Mouse (Mus musculus) heart, embryonic 10.5 days (tissue): ENCODE measurements at regions not wholly inside any gene's neighbourhood (a gene's known extent, or its start where the extent isn't known, plus 50 kb on each side); places are given as distances from the start of the nearest gene placed in this dataset.
"Not testable (repeated sequence)": the region's sequence is repeated elsewhere in the genome, so short reads cannot be mapped to it uniquely, and the experiment has no call there.

Source experiments
- DNase-seq: peaks from one replicate; pipeline ENCODE4 v3.0.0-alpha.2; 2017; ENCODE audit warnings: low spot score
- H3K27ac ChIP-seq: fragments of 300-500 bp; sonication (generic); 2 replicates; pipeline ENCODE4 v1.5.1; 2016; ENCODE audit warnings: mild to moderate bottlenecking
- H3K27me3 ChIP-seq: fragments of 300-500 bp; sonication (generic); 2 replicates; pipeline ENCODE4 v1.6.1; 2016; ENCODE audit warnings: mild to moderate bottlenecking; ENCODE audit not compliant: poor library complexity, insufficient read depth, severe bottlenecking
- H3K36me3 ChIP-seq: fragments of 300-500 bp; sonication (generic); 2 replicates; pipeline ENCODE4 v1.6.1; 2016; ENCODE audit warnings: mild to moderate bottlenecking, moderate library complexity
- H3K4me1 ChIP-seq: fragments of 300-500 bp; sonication (generic); 2 replicates; pipeline ENCODE4 v1.6.1; 2016; ENCODE audit warnings: mild to moderate bottlenecking
- H3K4me3 ChIP-seq: fragments of 300-500 bp; sonication (generic); 2 replicates; pipeline ENCODE4 v1.5.1; 2016; ENCODE audit warnings: mild to moderate bottlenecking, moderate library complexity
- H3K9me3 ChIP-seq: fragments of 300-500 bp; sonication (generic); 2 replicates; pipeline ENCODE4 v1.6.1; 2016; ENCODE audit warnings: mild to moderate bottlenecking, moderate library complexity
- WGBS: fragments of 180-500 bp; shearing (Covaris S2); methylation state at CpG from one replicate; pipeline ENCODE4 v1.1.7; 2016; 5-methylcytosine and 5-hydroxymethylcytosine counted together

GRCm38 (mm10) chr16:58110452-58110851 lies 297.8 kb upstream of the Dcbld2 start:
- 68% methylated on average over 1 of the region's 1 CpGs for WGBS
- H3K36me3 ChIP-seq: no peaks in the 10 kb centered on the region
- H3K9me3 ChIP-seq: no peaks in the 10 kb centered on the region
- no peak overlapping the region for H3K27ac ChIP-seq
- H3K27me3 ChIP-seq: no peaks in the 10 kb centered on the region
- DNase-seq: no peak
- H3K4me1 ChIP-seq: no peaks in the 10 kb centered on the region
- H3K4me3 ChIP-seq: no peak overlapping the region

GRCm38 (mm10) chr16:58126086-58126485 lies 282.2 kb upstream of the Dcbld2 start:
- Histone ChIP-seq H3K4me3 (no peak overlapping the region), H3K27me3 (no peaks in the 10 kb centered on the region), H3K27ac (no peak overlapping the region), H3K4me1 (no peaks in the 10 kb centered on the region), H3K9me3 (no peaks in the 10 kb centered on the region), H3K36me3 (no peaks in the 10 kb centered on the region)
- 69% methylated on average over 1 of the region's 1 CpGs for WGBS
- DNase-seq: no peak

GRCm38 (mm10) chr16:58136144-58136905 lies 271.9 kb upstream of the Dcbld2 start:
- H3K4me1 ChIP-seq: no peaks in the 10 kb centered on the region
- no peak overlapping the region for H3K4me3 ChIP-seq
- no peaks in the 10 kb centered on the region for H3K27me3 ChIP-seq
- no peaks in the 10 kb centered on the region for H3K36me3 ChIP-seq
- 78% methylated on average over 12 of the region's 12 CpGs for WGBS
- no peak for DNase-seq
- H3K27ac ChIP-seq: no peak overlapping the region
- H3K9me3 ChIP-seq: no peaks in the 10 kb centered on the region

- DNase-seq: no peak
- 88% methylated on average over 7 of the region's 7 CpGs for WGBS
- Histone ChIP-seq H3K27ac (no peak overlapping the region), H3K27me3 (no peaks in the 10 kb centered on the region), H3K36me3 (no peaks in the 10 kb centered on the region), H3K4me3 (no peak overlapping the region), H3K9me3 (no peaks in the 10 kb centered on the region), H3K4me1 (no peaks in the 10 kb centered on the region)
These were observed 271.3 kb upstream of the Dcbld2 start for GRCm38 (mm10) chr16:58136979-58137378.

GRCm38 (mm10) chr16:58137728-58138279 lies 270.4 kb upstream of the Dcbld2 start:
- Histone ChIP-seq H3K4me3 (no peak overlapping the region), H3K9me3 (no peaks in the 10 kb centered on the region), H3K4me1 (no peaks in the 10 kb centered on the region), H3K36me3 (no peaks in the 10 kb centered on the region), H3K27ac (no peak overlapping the region), H3K27me3 (no peaks in the 10 kb centered on the region)
- 80% methylated on average over 4 of the region's 4 CpGs for WGBS
- no peak for DNase-seq

GRCm38 (mm10) chr16:58146479-58146878 lies 261.8 kb upstream of the Dcbld2 start:
- no peaks in the 10 kb centered on the region for H3K9me3 ChIP-seq
- no peak overlapping the region for H3K4me3 ChIP-seq
- no peaks in the 10 kb centered on the region for H3K4me1 ChIP-seq
- H3K36me3 ChIP-seq: no peaks in the 10 kb centered on the region
- DNase-seq: no peak
- H3K27ac ChIP-seq: no peak overlapping the region
- 83% methylated on average over 6 of the region's 6 CpGs for WGBS
- H3K27me3 ChIP-seq: no peaks in the 10 kb centered on the region

GRCm38 (mm10) chr16:58155538-58155937 lies 252.7 kb upstream of the Dcbld2 start:
- Histone ChIP-seq H3K27me3 (no peaks in the 10 kb centered on the region), H3K9me3 (no peaks in the 10 kb centered on the region), H3K4me1 (no peaks in the 10 kb centered on the region), H3K36me3 (no peaks in the 10 kb centered on the region), H3K4me3 (no peak overlapping the region), H3K27ac (no peak overlapping the region)
- 38% methylated on average over 4 of the region's 4 CpGs for WGBS
- no peak for DNase-seq

- no peak for DNase-seq
- Histone ChIP-seq H3K4me1 (no peaks in the 10 kb centered on the region), H3K27me3 (no peaks in the 10 kb centered on the region), H3K27ac (no peak overlapping the region), H3K9me3 (no peaks in the 10 kb centered on the region), H3K36me3 (no peaks in the 10 kb centered on the region), H3K4me3 (no peak overlapping the region)
- 71% methylated on average over 5 of the region's 5 CpGs for WGBS
These were observed 229.4 kb upstream of the Dcbld2 start for GRCm38 (mm10) chr16:58178744-58179401.

- not testable (repeated sequence) for H3K36me3 ChIP-seq, H3K9me3 ChIP-seq, H3K27ac ChIP-seq, H3K4me3 ChIP-seq, DNase-seq, H3K27me3 ChIP-seq, H3K4me1 ChIP-seq
These were observed 228.3 kb upstream of the Dcbld2 start for GRCm38 (mm10) chr16:58179981-58180380.

GRCm38 (mm10) chr16:58194619-58195497 lies 213.4 kb upstream of the Dcbld2 start:
- H3K4me1 ChIP-seq: no peaks in the 10 kb centered on the region
- no peak overlapping the region for H3K27ac ChIP-seq
- no peaks in the 10 kb centered on the region for H3K27me3 ChIP-seq
- H3K9me3 ChIP-seq: no peaks in the 10 kb centered on the region
- no peaks in the 10 kb centered on the region for H3K36me3 ChIP-seq
- 80% methylated on average over 5 of the region's 5 CpGs for WGBS
- no peak overlapping the region for H3K4me3 ChIP-seq
- DNase-seq: no peak

GRCm38 (mm10) chr16:58211872-58212271 lies 196.4 kb upstream of the Dcbld2 start:
- Histone ChIP-seq H3K27me3 (no peaks in the 10 kb centered on the region), H3K9me3 (no peaks in the 10 kb centered on the region), H3K27ac (no peak overlapping the region), H3K36me3 (no peaks in the 10 kb centered on the region), H3K4me3 (no peak overlapping the region), H3K4me1 (no peaks in the 10 kb centered on the region)
- WGBS: 76% methylated on average over 2 of the region's 2 CpGs
- DNase-seq: no peak

GRCm38 (mm10) chr16:58234686-58235085 lies 173.6 kb upstream of the Dcbld2 start:
- Histone ChIP-seq H3K4me1 (no peaks in the 10 kb centered on the region), H3K36me3 (no peaks in the 10 kb centered on the region), H3K9me3 (no peaks in the 10 kb centered on the region), H3K4me3 (no peak overlapping the region), H3K27me3 (no peaks in the 10 kb centered on the region), H3K27ac (no peak overlapping the region)
- no peak for DNase-seq

GRCm38 (mm10) chr16:58236857-58237256 lies 171.4 kb upstream of the Dcbld2 start:
- Histone ChIP-seq H3K9me3 (no peaks in the 10 kb centered on the region), H3K4me3 (no peak overlapping the region), H3K27ac (no peak overlapping the region), H3K36me3 (no peaks in the 10 kb centered on the region), H3K27me3 (no peaks in the 10 kb centered on the region), H3K4me1 (no peaks in the 10 kb centered on the region)
- WGBS: 78% methylated on average over 1 of the region's 1 CpGs
- no peak for DNase-seq
